Mouse (Mus musculus): ENCODE results near the gene Taar4. TPM values are rescaled to one million over a fixed set of nuclear protein-coding genes. Genes with fewer than 3 reads are reported as not detected.

Gene Taar4
- polyA plus RNA-seq, 1 experiment from 2014 or later: not detected

Other genes starting within 250 kb of the Taar4 start
- 142 and 148 TPM in 2 replicates for gene Rps12, start 173.2 kb upstream of the Taar4 start, polyA plus RNA-seq (2015; fragmentation: Nextera tagmentation; extraction: Ambion mirVana)
- 15.9 and 16.7 TPM in 2 replicates for gene Slc18b1, start 163.5 kb upstream of the Taar4 start, polyA plus RNA-seq (2015; fragmentation: Nextera tagmentation; extraction: Ambion mirVana)
- gene Vnn3, start 109.0 kb upstream of the Taar4 start, polyA plus RNA-seq (2015; fragmentation: Nextera tagmentation; extraction: Ambion mirVana): not detected in 2 replicates
- gene Vnn1, start 65.8 kb upstream of the Taar4 start, polyA plus RNA-seq (2015; fragmentation: Nextera tagmentation; extraction: Ambion mirVana): 0.14 TPM in 1 of 2 replicates, not detected in the other
- not detected in 2 replicates for gene Taar1, start 40.1 kb upstream of the Taar4 start, polyA plus RNA-seq (2015; fragmentation: Nextera tagmentation; extraction: Ambion mirVana)
- not detected in 2 replicates for gene Taar2, start 21.9 kb upstream of the Taar4 start, polyA plus RNA-seq (2015; fragmentation: Nextera tagmentation; extraction: Ambion mirVana)
- gene Taar3, start 10.9 kb upstream of the Taar4 start, polyA plus RNA-seq (2015; fragmentation: Nextera tagmentation; extraction: Ambion mirVana): not detected in 2 replicates
- gene Taar5, start 10.2 kb downstream of the Taar4 start, polyA plus RNA-seq (2015; fragmentation: Nextera tagmentation; extraction: Ambion mirVana): not detected in 2 replicates
- not detected in 2 replicates for gene Taar6, start 25.2 kb downstream of the Taar4 start, polyA plus RNA-seq (2015; fragmentation: Nextera tagmentation; extraction: Ambion mirVana)
- not detected in 2 replicates for gene Taar7a, start 33.0 kb downstream of the Taar4 start, polyA plus RNA-seq (2015; fragmentation: Nextera tagmentation; extraction: Ambion mirVana)
- gene Taar7b, start 39.4 kb downstream of the Taar4 start, polyA plus RNA-seq (2015; fragmentation: Nextera tagmentation; extraction: Ambion mirVana): not detected in 2 replicates
- gene Taar7d, start 66.7 kb downstream of the Taar4 start, polyA plus RNA-seq (2015; fragmentation: Nextera tagmentation; extraction: Ambion mirVana): not detected in 2 replicates
- not detected in 2 replicates for gene Taar7e, start 77.1 kb downstream of the Taar4 start, polyA plus RNA-seq (2015; fragmentation: Nextera tagmentation; extraction: Ambion mirVana)
- gene Taar7f, start 89.0 kb downstream of the Taar4 start, polyA plus RNA-seq (2015; fragmentation: Nextera tagmentation; extraction: Ambion mirVana): not detected in 2 replicates
- gene Taar8a, start 116.0 kb downstream of the Taar4 start, polyA plus RNA-seq (2015; fragmentation: Nextera tagmentation; extraction: Ambion mirVana): not detected in 2 replicates
- not detected in 2 replicates for gene Taar8b, start 131.8 kb downstream of the Taar4 start, polyA plus RNA-seq (2015; fragmentation: Nextera tagmentation; extraction: Ambion mirVana)
- not detected in 2 replicates for gene Taar8c, start 141.4 kb downstream of the Taar4 start, polyA plus RNA-seq (2015; fragmentation: Nextera tagmentation; extraction: Ambion mirVana)
- gene Taar9, start 149.0 kb downstream of the Taar4 start, polyA plus RNA-seq (2015; fragmentation: Nextera tagmentation; extraction: Ambion mirVana): not detected in 2 replicates
- 179 TPM in 2 replicates for gene Stx7, start 188.8 kb downstream of the Taar4 start, polyA plus RNA-seq (2015; fragmentation: Nextera tagmentation; extraction: Ambion mirVana)

Data from forebrain, embryonic 13.5 days (tissue).